Mouse (Mus musculus): Measurements from ENCODE around the gene Trak2. TPM values are rescaled to one million over a fixed set of nuclear protein-coding genes. Genes with fewer than 3 reads are reported as not detected.

Trak2 gene
- total and polyA plus RNA-seq, 3 experiments = 11.4 to 107 (median 15.5) TPM

DNA sequence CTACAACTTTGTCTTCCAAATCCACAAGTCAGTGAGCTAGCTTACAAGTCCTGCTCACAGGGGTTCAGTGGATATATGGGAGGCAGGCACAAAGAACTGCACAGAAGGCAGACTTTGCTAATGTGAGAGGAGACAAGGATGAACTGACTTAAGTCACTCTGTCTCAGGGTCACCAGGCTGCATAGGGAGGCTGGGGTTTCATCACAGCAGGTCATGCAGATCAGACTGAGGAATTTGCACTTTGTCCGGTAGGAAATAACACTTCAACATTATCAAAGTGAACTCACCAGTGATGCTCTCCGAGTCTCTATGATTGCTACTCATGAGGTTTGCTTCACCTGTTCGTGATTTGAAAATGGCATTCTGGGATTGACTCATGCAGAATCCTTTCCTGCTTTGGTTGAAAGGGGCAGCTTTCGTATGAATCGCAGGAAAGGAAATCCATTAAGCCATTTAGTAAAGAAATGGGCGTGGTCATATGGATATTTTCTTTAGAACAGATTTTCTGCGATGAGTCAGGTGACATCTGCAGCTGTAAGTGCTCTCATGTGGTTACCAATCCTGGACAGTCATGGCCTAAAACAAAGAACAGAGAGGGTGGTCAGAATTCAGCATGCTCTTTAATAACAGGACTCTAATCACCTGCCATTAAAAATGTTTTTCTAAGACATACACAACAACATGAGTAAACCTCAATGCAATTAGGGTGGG is 27.1 kb downstream of the Trak2 start:
- Histone ChIP-seq H3K9me3 (replicated peaks; ENCODE audit: insufficient read depth, low read length) (no peaks in the 10 kb centered on the region), H3K79me2 (ENCODE audit: control insufficient read depth, insufficient read depth, low read length, poor library complexity) (peaks cover 10% of the 10 kb centered on the region; the same call in 1 of the 2 replicates), H3K4me3 (ENCODE audit: control insufficient read depth in 1 of 2, insufficient read depth in 1 of 2, low read depth in 2 of 2, low read length in 2 of 2) (no peak overlapping the region), H3K4me1 (ENCODE audit: control insufficient read depth in 1 of 2, insufficient read depth in 2 of 2, low read length in 2 of 2) (no peaks in the 10 kb centered on the region), H3K27me3 (ENCODE audit: control insufficient read depth in 1 of 2, insufficient read depth in 2 of 2, low read length in 2 of 2) (no peaks in the 10 kb centered on the region), H3K27ac (ENCODE audit: control insufficient read depth, low read depth, low read length) (no peak overlapping the region), H3K9ac (ENCODE audit: control insufficient read depth, low read depth, low read length, poor library complexity, severe bottlenecking) (no peak overlapping the region), H3K36me3 (ENCODE audit: control insufficient read depth in 1 of 2, insufficient read depth in 2 of 2, low read length in 2 of 2) (peaks cover 0 to 9% of the 10 kb centered on the region in 2 experiments; a peak in 2 of 4 replicates)
- DNase-seq (ENCODE audit: low read depth, low spot score) = no peak
- no peak for TF ChIP-seq POLR2AphosphoS5 (IDR thresholded peaks at IDR 0.05; ENCODE audit: borderline replicate concordance, low read depth, low read length)
- TF ChIP-seq MEF2A (IDR thresholded peaks at IDR 0.05; ENCODE audit: extremely low read depth, insufficient replicate concordance, low read depth, low read length, poor library complexity, severe bottlenecking) = no peak
- no peak for TF ChIP-seq MAZ (IDR thresholded peaks at IDR 0.05; ENCODE audit: low read depth, low read length)
- TF ChIP-seq POLR2A (IDR thresholded peaks at IDR 0.05; ENCODE audit: control insufficient read depth in 1 of 2, insufficient read depth in 1 of 2, low read depth in 1 of 2, low read length in 2 of 2, poor library complexity in 1 of 2) = no peak
- TF ChIP-seq TAL1 (IDR thresholded peaks at IDR 0.05; ENCODE audit: low read length) = no peak
- TF ChIP-seq RCOR1 (IDR thresholded peaks at IDR 0.05; ENCODE audit: low read depth, low read length) = no peak
- no peak for TF ChIP-seq UBTF (IDR thresholded peaks at IDR 0.05; ENCODE audit: borderline replicate concordance, insufficient read depth, low read depth, low read length)
- no peak for TF ChIP-seq MAX (IDR thresholded peaks at IDR 0.05; ENCODE audit: low read length)
- no peak for TF ChIP-seq EP300 (IDR thresholded peaks at IDR 0.05; ENCODE audit: low read depth in 1 of 2, low read length in 2 of 2)
- no peak for TF ChIP-seq CHD1 (IDR thresholded peaks at IDR 0.05; ENCODE audit: low read depth, low read length)

DNA sequence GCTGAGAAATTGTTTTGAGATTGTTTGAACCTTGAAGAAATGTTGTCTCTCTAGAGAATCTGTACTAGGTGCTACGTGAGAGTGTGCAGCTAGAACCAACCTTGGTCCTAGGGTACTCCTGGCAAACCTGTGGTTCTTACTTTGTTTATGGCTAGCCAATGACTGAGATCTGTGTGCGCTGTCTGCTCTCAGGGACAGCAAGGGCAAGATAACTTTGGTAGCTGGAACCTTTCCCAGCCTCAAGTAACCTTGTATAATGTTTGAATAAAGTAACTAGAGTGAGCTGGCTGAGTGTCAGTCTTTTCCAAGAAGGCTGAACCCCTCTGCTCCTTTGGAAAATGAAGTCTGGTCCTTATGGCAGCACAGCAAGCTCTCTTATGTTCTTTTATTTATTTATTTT is 27.7 kb downstream of the Trak2 start:
- Histone ChIP-seq H3K27ac (ENCODE audit: control insufficient read depth, low read depth, low read length) (no peak overlapping the region), H3K79me2 (ENCODE audit: control insufficient read depth, insufficient read depth, low read length, poor library complexity) (peaks cover 6% of the 10 kb centered on the region; the same call in 1 of the 2 replicates), H3K4me3 (ENCODE audit: control insufficient read depth in 1 of 2, insufficient read depth in 1 of 2, low read depth in 2 of 2, low read length in 2 of 2) (no peak overlapping the region), H3K9me3 (replicated peaks; ENCODE audit: insufficient read depth, low read length) (no peaks in the 10 kb centered on the region), H3K27me3 (ENCODE audit: control insufficient read depth in 1 of 2, insufficient read depth in 2 of 2, low read length in 2 of 2) (no peaks in the 10 kb centered on the region), H3K9ac (ENCODE audit: control insufficient read depth, low read depth, low read length, poor library complexity, severe bottlenecking) (no peak overlapping the region), H3K4me1 (ENCODE audit: control insufficient read depth in 1 of 2, insufficient read depth in 2 of 2, low read length in 2 of 2) (no peaks in the 10 kb centered on the region), H3K36me3 (ENCODE audit: control insufficient read depth in 1 of 2, insufficient read depth in 2 of 2, low read length in 2 of 2) (peaks cover 0 to 9% of the 10 kb centered on the region in 2 experiments; a peak in 2 of 4 replicates)
- DNase-seq (ENCODE audit: low read depth, low spot score) = no peak
- TF ChIP-seq MYC (IDR thresholded peaks at IDR 0.05; ENCODE audit: low read depth, low read length) (no peak), MAZ (IDR thresholded peaks at IDR 0.05; ENCODE audit: low read depth, low read length) (no peak), E2F4 (IDR thresholded peaks at IDR 0.05; ENCODE audit: borderline replicate concordance, low read depth, low read length) (no peak), CHD2 (IDR thresholded peaks at IDR 0.05; ENCODE audit: low read length) (no peak), TAL1 (IDR thresholded peaks at IDR 0.05; ENCODE audit: low read length) (no peak), RCOR1 (IDR thresholded peaks at IDR 0.05; ENCODE audit: low read depth, low read length) (no peak), MAFK (IDR thresholded peaks at IDR 0.05; ENCODE audit: borderline replicate concordance, low read depth, low read length) (no peak), CTCF (IDR thresholded peaks at IDR 0.05 in 2 of 3, conservative IDR thresholded peaks at IDR 0.05 in 1 of 3; ENCODE audit: control insufficient read depth in 1 of 3, insufficient read depth in 1 of 3, low read depth in 2 of 3, low read length in 3 of 3, poor library complexity in 1 of 3, severe bottlenecking in 1 of 3) (no peak), BHLHE40 (IDR thresholded peaks at IDR 0.05; ENCODE audit: borderline replicate concordance, low read depth, low read length) (no peak), POLR2A (IDR thresholded peaks at IDR 0.05; ENCODE audit: control insufficient read depth in 1 of 2, insufficient read depth in 1 of 2, low read depth in 1 of 2, low read length in 2 of 2, poor library complexity in 1 of 2) (no peak), ELF1 (IDR thresholded peaks at IDR 0.05; ENCODE audit: low read depth, low read length) (no peak), CHD1 (IDR thresholded peaks at IDR 0.05; ENCODE audit: low read depth, low read length) (no peak), NRF1 (IDR thresholded peaks at IDR 0.05; ENCODE audit: insufficient read depth, low read depth, low read length, poor library complexity, severe bottlenecking) (no peak), ZMIZ1 (IDR thresholded peaks at IDR 0.05; ENCODE audit: low read depth, low read length) (no peak), EP300 (IDR thresholded peaks at IDR 0.05; ENCODE audit: low read depth in 1 of 2, low read length in 2 of 2) (no peak), USF1 (IDR thresholded peaks at IDR 0.05; ENCODE audit: low read depth, low read length) (no peak), POLR2AphosphoS2 (IDR thresholded peaks at IDR 0.05; ENCODE audit: low read length) (no peak), SMC3 (IDR thresholded peaks at IDR 0.05; ENCODE audit: low read depth, low read length) (no peak), SIN3A (IDR thresholded peaks at IDR 0.05; ENCODE audit: low read length) (no peak), TCF12 (IDR thresholded peaks at IDR 0.05; ENCODE audit: low read depth, low read length) (no peak)

All from MEL (cell line).